Comparison of ENCODE assay signal across 9 mouse cellular contexts in genomic region chr6:112484316-112484715, GRCm38 (mm10). TPM values are rescaled to one million over a fixed set of nuclear protein-coding genes. Genes with fewer than 3 reads are reported as not detected.
DNase-seq lines count a peak whose midpoint lies in the region; ATAC-seq and TF ChIP-seq lines count a peak whose summit lies in the region.
"Had no signal": no experiment of that assay in that cellular context is flagged by ENCODE, and none has a peak within 500 bp of the region (broad histone marks: within the 10 kb centered on the region; RNA-seq: fewer than 3 reads in every experiment).

No protein-coding gene starts in this region.

- WGBS in midbrain, embryonic 10.5 days = 16% methylated on average over 4 of the region's 4 CpGs
- 11% methylated on average over 4 of the region's 4 CpGs for WGBS in midbrain, embryonic 13.5 days
- 11% methylated on average over 4 of the region's 4 CpGs for WGBS in intestine, postnatal 0 days

- no peak overlapping the region for H3K4me3 ChIP-seq in midbrain, embryonic 10.5 days
- no peak overlapping the region for H3K4me3 ChIP-seq in midbrain, embryonic 13.5 days (replicated peaks)
- H3K4me3 ChIP-seq in intestine, postnatal 0 days (ENCODE audit: low read depth, low read length) = no peak overlapping the region
- H3K4me3 ChIP-seq: lung, embryonic 15.5 days had no signal

- H3K27me3 ChIP-seq in midbrain, embryonic 10.5 days (ENCODE audit: low read depth, poor library complexity, severe bottlenecking) = peaks cover 58% of the 10 kb centered on the region
- H3K27me3 ChIP-seq in midbrain, embryonic 13.5 days = peaks cover 35% of the 10 kb centered on the region
- H3K27me3 ChIP-seq in intestine, postnatal 0 days (replicated peaks; ENCODE audit: control insufficient read depth, insufficient read depth, low read length) = peaks cover 21% of the 10 kb centered on the region

- peaks cover 9% of the 10 kb centered on the region for H3K4me1 ChIP-seq in midbrain, embryonic 10.5 days
- H3K4me1 ChIP-seq in midbrain, embryonic 13.5 days (replicated peaks) = peaks cover 8% of the 10 kb centered on the region
- H3K4me1 ChIP-seq in intestine, postnatal 0 days (replicated peaks; ENCODE audit: control insufficient read depth, insufficient read depth, low read length) = no peaks in the 10 kb centered on the region

- H3K9me3 ChIP-seq in midbrain, embryonic 10.5 days (replicated peaks) = no peaks in the 10 kb centered on the region
- no peaks in the 10 kb centered on the region for H3K9me3 ChIP-seq in midbrain, embryonic 13.5 days
- H3K9me3 ChIP-seq in intestine, postnatal 0 days (ENCODE audit: control insufficient read depth) = no peaks in the 10 kb centered on the region
- H3K9me3 ChIP-seq: lung, embryonic 15.5 days had no signal

- H3K36me3 ChIP-seq in midbrain, embryonic 10.5 days = no peaks in the 10 kb centered on the region
- no peaks in the 10 kb centered on the region for H3K36me3 ChIP-seq in midbrain, embryonic 13.5 days
- H3K36me3 ChIP-seq in intestine, postnatal 0 days (ENCODE audit: control insufficient read depth, insufficient read depth) = no peaks in the 10 kb centered on the region
- H3K36me3 ChIP-seq: lung, embryonic 15.5 days had no signal

- DNase-seq in cerebellum, adult 18-20 months = peak; percentile 20 to 37
- DNase-seq in cerebellum, adult 8-10 months = no peak
- peak; percentile 39 for DNase-seq in midbrain, embryonic 10.5 days (ENCODE audit: low spot score)
- DNase-seq in cerebellum, postnatal 36 days = peak; percentile 25 to 35
- DNase-seq in T-cell, adult 2 months (ENCODE audit: low spot score) = no peak

- no peak overlapping the region for H3K27ac ChIP-seq in midbrain, embryonic 10.5 days (replicated peaks)
- no peak overlapping the region for H3K27ac ChIP-seq in midbrain, embryonic 13.5 days
- H3K27ac ChIP-seq in intestine, postnatal 0 days (ENCODE audit: low read depth, low read length) = no peak overlapping the region
- H3K27ac ChIP-seq: lung, embryonic 15.5 days had no signal

- H3K9ac ChIP-seq in midbrain, embryonic 13.5 days (replicated peaks) = no peak overlapping the region
- H3K9ac ChIP-seq in intestine, postnatal 0 days (ENCODE audit: low read depth, low read length) = no peak overlapping the region
- H3K9ac ChIP-seq: lung, embryonic 15.5 days had no signal

- ATAC-seq in midbrain, embryonic 13.5 days = no peak
- no peak for ATAC-seq in intestine, postnatal 0 days
- ATAC-seq in megakaryocyte progenitor cell, adult 5-6 weeks (replicated peaks; ENCODE audit: poor library complexity) = peak; percentile 75

- peak; percentile 82 for TF ChIP-seq CTCF in intestine, postnatal 0 days (IDR thresholded peaks at IDR 0.05; ENCODE audit: low read depth)

- no peak overlapping the region for H3K4me2 ChIP-seq in midbrain, embryonic 13.5 days (replicated peaks)
- H3K4me2 ChIP-seq in intestine, postnatal 0 days (replicated peaks; ENCODE audit: low read depth) = no peak overlapping the region
- H3K4me2 ChIP-seq: lung, embryonic 15.5 days had no signal

RNA-seq across cellular contexts. Expression of gene Oxtr, which starts 5.4 kb away (rescaled TPM):
- 0.11 and 0.20 TPM in 2 replicates for polyA plus RNA-seq in midbrain, embryonic 10.5 days (2016; fragmentation: Nextera tagmentation; extraction: Ambion mirVana)
- 0.26 and 0.34 TPM in 2 replicates for polyA plus RNA-seq in midbrain, embryonic 13.5 days (2015; fragmentation: Nextera tagmentation; extraction: Ambion mirVana)
- polyA plus RNA-seq in intestine, postnatal 0 days (2015; fragmentation: Nextera tagmentation; extraction: Ambion mirVana) = 0.14 and 0.18 TPM in 2 replicates
- total RNA-seq in megakaryocyte progenitor cell, adult 5-6 weeks (2015) = 0.05 TPM in 1 of 2 replicates, not detected in the other
- 0.04 TPM in 1 of 2 replicates, not detected in the other for total RNA-seq in megakaryocyte progenitor cell, adult 5-6 weeks (2017)

RNA-seq across cellular contexts. Expression of gene Cav3, which starts 25.0 kb away (rescaled TPM):
- polyA plus RNA-seq in midbrain, embryonic 10.5 days (2016; fragmentation: Nextera tagmentation; extraction: Ambion mirVana) = not detected in 2 replicates
- not detected in 2 replicates for polyA plus RNA-seq in midbrain, embryonic 13.5 days (2015; fragmentation: Nextera tagmentation; extraction: Ambion mirVana)
- 4.1 and 4.9 TPM in 2 replicates for polyA plus RNA-seq in intestine, postnatal 0 days (2015; fragmentation: Nextera tagmentation; extraction: Ambion mirVana)
- total RNA-seq in megakaryocyte progenitor cell, adult 5-6 weeks (2015) = not detected in 2 replicates
- total RNA-seq in megakaryocyte progenitor cell, adult 5-6 weeks (2017) = not detected in 2 replicates

Comparison
In these comparisons a context has a peak if more than half of its experiments do, and no peak if none do; other contexts are left out.
1. DNase-seq: peak in cerebellum, adult 18-20 months (2 of 2), midbrain, embryonic 10.5 days (single experiment) and cerebellum, postnatal 36 days (2 of 2); none in cerebellum, adult 8-10 months (single experiment) and T-cell, adult 2 months (single experiment).